Mouse (Mus musculus): ENCODE results near the gene Gm45753. TPM values are rescaled to one million over a fixed set of nuclear protein-coding genes. Genes with fewer than 3 reads are reported as not detected.
A peak's percentile ranks its signal among the peaks of the same experiment; 100 is the strongest.
"Not testable (repeated sequence)": the region's sequence is repeated elsewhere in the genome, so short reads cannot be mapped to it uniquely, and the experiment has no call there.

The Gm45753 gene
- polyA plus RNA-seq, 1 experiment: 0.11 TPM

- Histone ChIP-seq H3K4me3 (replicated peaks; ENCODE audit: extremely low read depth, low read depth, low read length) (no peak overlapping the region), H3K4me1 (ENCODE audit: control insufficient read depth, insufficient read depth, low read length) (peaks cover 4% of the 10 kb centered on the region; the same call in 1 of the 2 replicates)
- TF ChIP-seq CTCF (IDR thresholded peaks at IDR 0.05; ENCODE audit: insufficient read depth, low read length): no peak
- TF ChIP-seq POLR2A (IDR thresholded peaks at IDR 0.05; ENCODE audit: borderline replicate concordance, extremely low read depth, low read depth, low read length): no peak
- DNase-seq: peak; percentile 17
- WGBS: 63% methylated on average over 6 of the region's 6 CpGs
Observed at GRCm38 (mm10) chr8:45329206-45329980, 21.1 kb upstream of the Gm45753 start.

GRCm38 (mm10) chr8:45327076-45327475, 18.8 kb upstream of the Gm45753 start:
- not testable (repeated sequence) for H3K4me3 ChIP-seq (replicated peaks; ENCODE audit: extremely low read depth, low read depth, low read length); H3K4me1 ChIP-seq (ENCODE audit: control insufficient read depth, insufficient read depth, low read length); DNase-seq

GRCm38 (mm10) chr8:45324151-45324550, 15.9 kb upstream of the Gm45753 start:
- no peak for DNase-seq
- no peaks in the 10 kb centered on the region for H3K4me1 ChIP-seq (ENCODE audit: control insufficient read depth, insufficient read depth, low read length)
- WGBS: 63% methylated on average over 4 of the region's 4 CpGs
- no peak overlapping the region for H3K4me3 ChIP-seq (replicated peaks; ENCODE audit: extremely low read depth, low read depth, low read length)
- TF ChIP-seq POLR2A (IDR thresholded peaks at IDR 0.05; ENCODE audit: borderline replicate concordance, extremely low read depth, low read depth, low read length): no peak
- no peak for TF ChIP-seq CTCF (IDR thresholded peaks at IDR 0.05; ENCODE audit: insufficient read depth, low read length)

- Histone ChIP-seq H3K4me1 (ENCODE audit: control insufficient read depth, insufficient read depth, low read length) (no peaks in the 10 kb centered on the region), H3K4me3 (replicated peaks; ENCODE audit: extremely low read depth, low read depth, low read length) (no peak overlapping the region)
- TF ChIP-seq POLR2A (IDR thresholded peaks at IDR 0.05; ENCODE audit: borderline replicate concordance, extremely low read depth, low read depth, low read length) (no peak), CTCF (IDR thresholded peaks at IDR 0.05; ENCODE audit: insufficient read depth, low read length) (no peak)
- no peak for DNase-seq
- 83% methylated on average over 2 of the region's 2 CpGs for WGBS
Observed at GRCm38 (mm10) chr8:45321365-45321764, 13.1 kb upstream of the Gm45753 start.

- Histone ChIP-seq H3K4me1 (ENCODE audit: control insufficient read depth, insufficient read depth, low read length) (no peaks in the 10 kb centered on the region), H3K4me3 (replicated peaks; ENCODE audit: extremely low read depth, low read depth, low read length) (no peak overlapping the region)
- no peak for DNase-seq
- no peak for TF ChIP-seq POLR2A (IDR thresholded peaks at IDR 0.05; ENCODE audit: borderline replicate concordance, extremely low read depth, low read depth, low read length)
- no peak for TF ChIP-seq CTCF (IDR thresholded peaks at IDR 0.05; ENCODE audit: insufficient read depth, low read length)
- WGBS: 45% methylated on average over 1 of the region's 1 CpGs
Observed at GRCm38 (mm10) chr8:45320930-45321329, 12.7 kb upstream of the Gm45753 start.

GRCm38 (mm10) chr8:45310967-45311366, 2.7 kb upstream of the Gm45753 start:
- no peak for DNase-seq
- Histone ChIP-seq H3K4me3 (replicated peaks; ENCODE audit: extremely low read depth, low read depth, low read length) (no peak overlapping the region), H3K4me1 (ENCODE audit: control insufficient read depth, insufficient read depth, low read length) (no peaks in the 10 kb centered on the region)
- 65% methylated on average over 4 of the region's 4 CpGs for WGBS
- no peak for TF ChIP-seq POLR2A (IDR thresholded peaks at IDR 0.05; ENCODE audit: borderline replicate concordance, extremely low read depth, low read depth, low read length)
- TF ChIP-seq CTCF (IDR thresholded peaks at IDR 0.05; ENCODE audit: insufficient read depth, low read length): no peak

- TF ChIP-seq CTCF (IDR thresholded peaks at IDR 0.05; ENCODE audit: insufficient read depth, low read length) (no peak), POLR2A (IDR thresholded peaks at IDR 0.05; ENCODE audit: borderline replicate concordance, extremely low read depth, low read depth, low read length) (no peak)
- Histone ChIP-seq H3K4me3 (replicated peaks; ENCODE audit: extremely low read depth, low read depth, low read length) (no peak overlapping the region), H3K4me1 (ENCODE audit: control insufficient read depth, insufficient read depth, low read length) (no peaks in the 10 kb centered on the region)
- no peak for DNase-seq
- 82% methylated on average over 1 of the region's 1 CpGs for WGBS
Observed at GRCm38 (mm10) chr8:45305479-45305878, 2.8 kb downstream of the Gm45753 start.

GRCm38 (mm10) chr8:45304354-45304753, 3.9 kb downstream of the Gm45753 start:
- TF ChIP-seq CTCF (IDR thresholded peaks at IDR 0.05; ENCODE audit: insufficient read depth, low read length) (no peak), POLR2A (IDR thresholded peaks at IDR 0.05; ENCODE audit: borderline replicate concordance, extremely low read depth, low read depth, low read length) (no peak)
- no peak for DNase-seq
- no peaks in the 10 kb centered on the region for H3K4me1 ChIP-seq (ENCODE audit: control insufficient read depth, insufficient read depth, low read length)
- H3K4me3 ChIP-seq (replicated peaks; ENCODE audit: extremely low read depth, low read depth, low read length): no peak overlapping the region
- WGBS: 90% methylated on average over 3 of the region's 3 CpGs

- 84% methylated on average over 8 of the region's 8 CpGs for WGBS
- Histone ChIP-seq H3K4me1 (ENCODE audit: control insufficient read depth, insufficient read depth, low read length) (no peaks in the 10 kb centered on the region), H3K4me3 (replicated peaks; ENCODE audit: extremely low read depth, low read depth, low read length) (no peak overlapping the region)
- no peak for DNase-seq
- no peak for TF ChIP-seq CTCF (IDR thresholded peaks at IDR 0.05; ENCODE audit: insufficient read depth, low read length)
- no peak for TF ChIP-seq POLR2A (IDR thresholded peaks at IDR 0.05; ENCODE audit: borderline replicate concordance, extremely low read depth, low read depth, low read length)
Observed at GRCm38 (mm10) chr8:45302390-45302789, 5.9 kb downstream of the Gm45753 start.

- Histone ChIP-seq H3K4me3 (replicated peaks; ENCODE audit: extremely low read depth, low read depth, low read length) (no peak overlapping the region), H3K4me1 (ENCODE audit: control insufficient read depth, insufficient read depth, low read length) (no peaks in the 10 kb centered on the region)
- TF ChIP-seq CTCF (IDR thresholded peaks at IDR 0.05; ENCODE audit: insufficient read depth, low read length) (no peak), POLR2A (IDR thresholded peaks at IDR 0.05; ENCODE audit: borderline replicate concordance, extremely low read depth, low read depth, low read length) (no peak)
- DNase-seq: no peak
- 72% methylated on average over 6 of the region's 6 CpGs for WGBS
Observed at GRCm38 (mm10) chr8:45295276-45295675, 13.0 kb downstream of the Gm45753 start.
